Mouse (Mus musculus): ENCODE data around the gene Tmem255b.

GRCm38 (mm10) chr8:13419111-13419639 lies 15.8 kb upstream of the Tmem255b start:
- TF ChIP-seq POLR2A (IDR thresholded peaks at IDR 0.05; ENCODE audit: low read depth, low read length): no peak
- no peak for TF ChIP-seq CTCF (IDR thresholded peaks at IDR 0.05; ENCODE audit: extremely low read depth, insufficient read depth, insufficient read length, insufficient replicate concordance)

Measured in spleen, adult 2 months (tissue).